Mouse (Mus musculus): ENCODE measurements around the gene Wfdc21. TPM values are rescaled to one million over a fixed set of nuclear protein-coding genes. Genes with fewer than 3 reads are reported as not detected.

The Wfdc21 gene
- total and polyA plus RNA-seq, 2 experiments = 2,463 to 3,004 TPM

- Histone ChIP-seq H3K9ac (ENCODE audit: low read depth, low read length) (no peak overlapping the region), H3K79me2 (ENCODE audit: control insufficient read depth, insufficient read depth, low read length) (no peaks in the 10 kb centered on the region), H3K27me3 (ENCODE audit: control insufficient read depth, insufficient read depth, low read length) (no peaks in the 10 kb centered on the region), H3K4me1 (ENCODE audit: control insufficient read depth, insufficient read depth, low read length) (peaks cover 29% of the 10 kb centered on the region), H3K4me3 (ENCODE audit: insufficient read depth, low read depth, low read length) (no peak overlapping the region), H3K27ac (replicated peaks; ENCODE audit: insufficient read depth, low read depth, low read length) (peak overlapping the region; percentile 82), H3K36me3 (ENCODE audit: control insufficient read depth, insufficient read depth, low read length) (no peaks in the 10 kb centered on the region)
- DNase-seq (ENCODE audit: extremely low read depth, low read depth, low spot score) = peak; percentile 31
- 53% methylated on average over 9 of the region's 9 CpGs for WGBS
- TF ChIP-seq CTCF (IDR thresholded peaks at IDR 0.05; ENCODE audit: low read depth, low read length) (no peak), POLR2A (IDR thresholded peaks at IDR 0.05; ENCODE audit: extremely low read depth, insufficient read depth, low read length) (no peak)
These were observed 3.9 kb upstream of the Wfdc21 start for GRCm38 (mm10) chr11:83742731-83743355.

DNA sequence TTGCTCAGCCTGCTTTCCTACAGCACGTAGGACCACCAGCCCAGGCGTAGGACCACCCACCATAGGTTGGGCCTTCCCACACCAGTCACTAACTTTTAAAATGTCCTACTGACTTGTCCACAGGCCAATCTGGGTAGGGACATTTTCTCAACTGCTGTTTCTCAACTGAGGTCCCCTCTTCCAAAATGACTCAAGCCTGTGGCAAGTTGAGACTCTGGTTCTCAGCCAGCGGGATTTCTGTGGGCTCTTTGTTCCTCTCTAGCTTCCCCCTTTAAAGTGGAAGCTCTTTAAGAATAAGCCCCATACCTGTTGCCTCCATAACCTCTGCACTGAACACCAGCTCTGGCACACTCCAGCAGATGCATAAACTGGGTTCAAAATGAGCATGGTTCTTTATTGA lies 3.2 kb upstream of the Wfdc21 start:
- 90% methylated on average over 3 of the region's 3 CpGs for WGBS
- H3K4me3 ChIP-seq (ENCODE audit: insufficient read depth, low read depth, low read length) = no peak overlapping the region
- H3K27me3 ChIP-seq (ENCODE audit: control insufficient read depth, insufficient read depth, low read length) = no peaks in the 10 kb centered on the region
- H3K4me1 ChIP-seq (ENCODE audit: control insufficient read depth, insufficient read depth, low read length) = peaks cover 27% of the 10 kb centered on the region
- no peaks in the 10 kb centered on the region for H3K36me3 ChIP-seq (ENCODE audit: control insufficient read depth, insufficient read depth, low read length)
- 0 out of 2 replicates have a peak overlapping the region, but pooled peaks have one; percentile 25 for H3K27ac ChIP-seq (replicated peaks; ENCODE audit: insufficient read depth, low read depth, low read length)
- no peak overlapping the region for H3K9ac ChIP-seq (ENCODE audit: low read depth, low read length)
- TF ChIP-seq CTCF (IDR thresholded peaks at IDR 0.05; ENCODE audit: low read depth, low read length) (no peak), POLR2A (IDR thresholded peaks at IDR 0.05; ENCODE audit: extremely low read depth, insufficient read depth, low read length) (no peak)
- no peak for DNase-seq (ENCODE audit: extremely low read depth, low read depth, low spot score)
- H3K79me2 ChIP-seq (ENCODE audit: control insufficient read depth, insufficient read depth, low read length) = no peaks in the 10 kb centered on the region

GRCm38 (mm10) chr11:83746152-83746551 lies 588 bp upstream of the Wfdc21 start:
- no peak for DNase-seq (ENCODE audit: extremely low read depth, low read depth, low spot score)
- no peaks in the 10 kb centered on the region for H3K79me2 ChIP-seq (ENCODE audit: control insufficient read depth, insufficient read depth, low read length)
- H3K4me1 ChIP-seq (ENCODE audit: control insufficient read depth, insufficient read depth, low read length) = peaks cover 22% of the 10 kb centered on the region
- H3K27ac ChIP-seq (replicated peaks; ENCODE audit: insufficient read depth, low read depth, low read length) = peak overlapping the region; percentile 93
- H3K27me3 ChIP-seq (ENCODE audit: control insufficient read depth, insufficient read depth, low read length) = no peaks in the 10 kb centered on the region
- no peak overlapping the region for H3K4me3 ChIP-seq (ENCODE audit: insufficient read depth, low read depth, low read length)
- TF ChIP-seq CTCF (IDR thresholded peaks at IDR 0.05; ENCODE audit: low read depth, low read length) (no peak), POLR2A (IDR thresholded peaks at IDR 0.05; ENCODE audit: extremely low read depth, insufficient read depth, low read length) (no peak)
- peaks cover 2% of the 10 kb centered on the region; the same call in 1 of the 2 replicates for H3K36me3 ChIP-seq (ENCODE audit: control insufficient read depth, insufficient read depth, low read length)
- 95% methylated on average over 4 of the region's 4 CpGs for WGBS
- H3K9ac ChIP-seq (ENCODE audit: low read depth, low read length) = no peak overlapping the region

GRCm38 (mm10) chr11:83747376-83748265 lies 881 bp downstream of the Wfdc21 start:
- TF ChIP-seq CTCF (IDR thresholded peaks at IDR 0.05; ENCODE audit: low read depth, low read length) = no peak
- TF ChIP-seq POLR2A (IDR thresholded peaks at IDR 0.05; ENCODE audit: extremely low read depth, insufficient read depth, low read length) = no peak
- H3K4me3 ChIP-seq (ENCODE audit: insufficient read depth, low read depth, low read length) = peak overlapping the region; percentile 69
- peaks cover 16% of the 10 kb centered on the region for H3K4me1 ChIP-seq (ENCODE audit: control insufficient read depth, insufficient read depth, low read length)
- no peaks in the 10 kb centered on the region for H3K79me2 ChIP-seq (ENCODE audit: control insufficient read depth, insufficient read depth, low read length)
- H3K27me3 ChIP-seq (ENCODE audit: control insufficient read depth, insufficient read depth, low read length) = no peaks in the 10 kb centered on the region
- peak overlapping the region; percentile 93 for H3K27ac ChIP-seq (replicated peaks; ENCODE audit: insufficient read depth, low read depth, low read length)
- DNase-seq (ENCODE audit: extremely low read depth, low read depth, low spot score) = peak; percentile 97
- H3K9ac ChIP-seq (ENCODE audit: low read depth, low read length) = peak overlapping the region; percentile 80
- H3K36me3 ChIP-seq (ENCODE audit: control insufficient read depth, insufficient read depth, low read length) = peaks cover 14% of the 10 kb centered on the region
- WGBS = 24% methylated on average over 6 of the region's 6 CpGs

GRCm38 (mm10) chr11:83753581-83754181 lies 6.9 kb downstream of the Wfdc21 start, which contains the start of gene Heatr6:
Gene Heatr6, plus strand, starts transcription at chr11:83753696.
- 0% methylated on average over 46 of the region's 47 CpGs for WGBS
- peaks cover 6% of the 10 kb centered on the region; the same call in 1 of the 2 replicates for H3K4me1 ChIP-seq (ENCODE audit: control insufficient read depth, insufficient read depth, low read length)
- peaks cover 40% of the 10 kb centered on the region for H3K36me3 ChIP-seq (ENCODE audit: control insufficient read depth, insufficient read depth, low read length)
- 0 out of 2 replicates have a peak, but pooled peaks have one; percentile 31 for TF ChIP-seq POLR2A (IDR thresholded peaks at IDR 0.05; ENCODE audit: extremely low read depth, insufficient read depth, low read length)
- no peak for TF ChIP-seq CTCF (IDR thresholded peaks at IDR 0.05; ENCODE audit: low read depth, low read length)
- peak; percentile 78 for DNase-seq (ENCODE audit: extremely low read depth, low read depth, low spot score)
- peak within 1 kb of the TSS; percentile 77 for H3K27ac ChIP-seq (replicated peaks; ENCODE audit: insufficient read depth, low read depth, low read length)
- H3K4me3 ChIP-seq (ENCODE audit: insufficient read depth, low read depth, low read length) = peak within 1 kb of the TSS; percentile 97
- H3K9ac ChIP-seq (ENCODE audit: low read depth, low read length) = peak within 1 kb of the TSS; percentile 93
- peaks cover 3% of the 10 kb centered on the region; the same call in 1 of the 2 replicates for H3K79me2 ChIP-seq (ENCODE audit: control insufficient read depth, insufficient read depth, low read length)
- no peaks in the 10 kb centered on the region for H3K27me3 ChIP-seq (ENCODE audit: control insufficient read depth, insufficient read depth, low read length)
